Mouse (Mus musculus): Measurements from ENCODE around the gene Llgl2. TPM values are rescaled to one million over a fixed set of nuclear protein-coding genes. Genes with fewer than 3 reads are reported as not detected.

Llgl2 gene
- total RNA-seq, 4 experiments from 2014 or later: 10.5 to 13.4 (median 11.5) TPM

GRCm38 (mm10) chr11:115881002-115881401 lies 57.2 kb downstream of the Llgl2 start:
- DNase-seq: no peak

DNA sequence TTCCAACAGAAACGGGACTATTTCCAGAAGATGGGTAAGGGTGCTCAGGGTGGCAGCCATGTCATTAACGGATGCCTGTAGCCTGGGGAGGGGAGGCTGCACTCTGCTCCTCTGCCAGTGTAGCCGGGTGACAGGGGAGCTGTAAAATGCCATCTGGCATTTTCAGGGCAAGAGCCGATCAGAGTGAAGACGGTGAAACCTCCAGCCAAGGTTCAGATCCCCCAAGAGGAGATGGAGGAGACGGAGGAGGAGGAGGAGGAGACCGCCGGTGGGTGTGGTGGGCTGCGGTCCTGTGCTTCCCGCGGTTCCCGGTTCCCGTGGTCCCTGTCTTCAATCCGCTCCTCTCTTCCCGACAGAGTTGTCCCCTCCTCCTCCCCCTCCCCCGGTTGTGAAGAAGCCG lies 59.4 kb downstream of the Llgl2 start:
- no peak for DNase-seq

DNA sequence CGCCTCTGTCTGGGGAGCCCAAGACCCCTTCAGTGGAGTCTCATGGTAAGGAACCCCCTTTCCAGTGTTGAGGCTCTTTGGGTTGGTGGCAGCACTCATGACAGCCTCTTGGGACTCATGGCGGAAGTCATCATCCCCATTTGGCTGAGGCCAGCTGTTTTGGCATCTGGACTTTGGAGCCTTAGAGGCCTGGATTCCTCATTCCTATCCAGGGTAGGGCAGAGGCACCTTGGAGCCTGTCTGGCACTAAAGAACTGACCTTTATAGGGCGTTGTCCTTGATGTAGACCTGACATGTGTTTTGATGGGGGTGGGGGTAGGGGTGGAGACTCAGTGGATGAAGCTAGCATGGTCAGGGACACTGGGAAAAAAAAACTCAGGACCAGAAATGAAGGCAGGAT lies 60.5 kb downstream of the Llgl2 start:
- DNase-seq: no peak

DNA sequence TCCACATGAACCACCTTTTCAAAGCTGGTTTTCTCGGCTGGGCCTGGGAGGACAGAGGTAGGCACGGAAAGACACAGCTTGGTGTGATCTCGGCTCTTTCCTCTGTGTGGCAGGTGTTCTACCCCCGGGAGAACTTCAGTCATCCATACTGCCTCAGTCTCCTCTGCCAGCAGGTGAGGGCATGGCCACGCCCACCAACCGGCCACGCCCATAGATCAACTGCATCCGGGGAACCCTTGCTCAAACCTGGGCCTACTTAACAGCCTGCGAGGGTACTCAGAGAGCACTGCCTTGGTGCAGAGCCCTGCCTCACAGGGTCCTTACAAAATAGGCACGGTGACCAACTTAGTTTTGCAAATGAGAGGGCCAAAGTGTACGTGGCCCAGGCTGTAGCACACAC lies 61.4 kb downstream of the Llgl2 start:
- DNase-seq: no peak

GRCm38 (mm10) chr11:115886446-115886845 lies 62.6 kb downstream of the Llgl2 start:
- DNase-seq: no peak

DNA sequence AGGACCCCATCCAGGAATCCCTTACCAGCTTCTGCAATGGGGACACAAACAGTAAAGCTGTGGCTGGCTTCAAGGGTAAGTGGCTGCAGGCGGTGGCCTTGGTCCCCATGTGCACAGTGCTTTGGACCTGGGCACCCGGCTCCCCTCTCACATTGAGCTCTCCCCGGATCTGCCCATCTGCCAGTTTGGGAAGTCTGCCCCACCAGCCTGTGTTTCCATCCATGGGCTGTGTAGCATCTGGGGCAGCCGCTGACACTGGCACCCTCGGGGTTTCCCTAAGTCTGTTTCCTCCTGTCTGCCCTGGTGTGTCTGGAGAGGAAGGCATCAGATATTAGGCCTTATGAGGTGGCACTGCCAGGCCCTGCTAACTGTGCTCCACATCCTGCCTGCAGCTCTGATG lies 64.2 kb downstream of the Llgl2 start:
- no peak for DNase-seq

DNA sequence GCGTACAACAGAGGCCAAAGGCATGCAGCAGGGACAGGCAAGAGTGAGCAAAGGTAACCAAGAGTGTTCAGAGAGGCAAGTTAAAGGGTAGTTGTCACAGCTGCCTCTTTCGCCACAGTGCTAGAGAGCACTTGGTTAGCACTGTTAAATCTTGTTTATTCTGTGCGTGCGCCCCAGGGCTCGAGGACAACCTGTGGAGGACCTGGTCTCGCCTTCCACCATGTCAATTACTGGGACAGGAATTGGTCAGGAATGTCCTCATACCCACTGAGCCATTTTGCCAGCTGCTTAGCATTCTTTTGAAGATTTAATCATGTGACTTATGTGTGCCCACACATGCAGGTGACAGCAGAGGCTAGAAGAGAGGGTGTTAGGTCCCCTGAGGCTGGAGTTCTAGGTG lies 65.3 kb downstream of the Llgl2 start:
- DNase-seq: no peak

GRCm38 (mm10) chr11:115892213-115892612 lies 68.4 kb downstream of the Llgl2 start:
- DNase-seq: no peak

GRCm38 (mm10) chr11:115893071-115893470 lies 69.2 kb downstream of the Llgl2 start:
- DNase-seq: no peak

DNA sequence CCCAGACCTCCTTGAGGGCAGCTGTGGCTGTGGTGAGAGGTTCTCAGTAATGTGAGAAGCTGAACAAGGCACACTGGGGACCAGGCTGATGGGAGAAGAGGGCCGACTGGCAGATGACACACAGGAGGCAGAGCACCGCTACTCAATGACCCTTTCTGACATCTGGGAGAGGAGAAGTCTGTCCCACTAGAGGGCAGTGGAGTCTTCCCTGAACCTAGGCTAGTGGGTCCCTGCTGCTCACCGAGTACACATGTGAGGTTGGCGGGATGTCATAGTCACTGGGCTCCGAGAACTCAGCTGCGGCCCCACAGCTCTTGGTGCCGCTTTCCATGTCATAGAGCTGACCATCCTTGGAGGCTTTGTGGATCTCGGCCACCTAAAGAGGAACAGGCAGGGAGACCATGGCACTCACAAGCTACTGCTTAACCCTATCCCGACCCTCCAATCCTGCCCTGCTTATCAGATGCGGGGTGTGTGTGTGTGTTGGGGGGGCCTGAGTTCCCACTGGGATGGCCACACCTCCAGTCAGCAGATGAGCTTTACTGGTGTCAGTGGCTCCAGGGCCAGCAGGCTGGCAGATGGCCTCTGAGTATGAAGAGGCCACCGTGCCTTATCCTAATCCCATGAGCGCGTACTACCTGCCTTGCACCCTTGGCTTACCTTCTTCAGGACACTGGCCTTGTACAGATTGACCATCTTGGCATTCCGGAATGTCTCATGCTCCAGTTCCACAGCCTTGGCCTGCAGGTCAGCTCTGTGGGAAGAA lies 71.1 kb downstream of the Llgl2 start:
- no peak for DNase-seq

- DNase-seq: no peak
Observed at GRCm38 (mm10) chr11:115898446-115898845, 74.6 kb downstream of the Llgl2 start.

DNA sequence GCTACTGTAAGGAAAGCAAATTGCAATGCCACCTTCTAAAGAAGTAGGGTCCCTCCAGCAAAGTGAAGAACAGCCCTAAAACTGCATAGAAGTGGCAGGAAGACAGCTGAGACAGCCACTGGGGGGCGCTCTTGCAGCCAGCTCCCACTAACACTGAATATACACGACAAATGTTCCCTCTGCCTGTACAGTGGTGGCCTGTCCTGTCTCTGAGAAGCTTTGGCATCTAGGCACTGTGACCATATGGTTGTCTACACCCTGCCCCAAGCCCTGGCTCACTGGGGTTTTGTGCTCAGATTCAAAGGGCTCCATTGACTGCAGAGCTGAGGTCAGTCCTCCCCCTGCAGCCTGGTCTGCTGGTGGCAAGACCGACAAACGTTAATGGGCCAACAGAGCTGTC lies 75.0 kb downstream of the Llgl2 start:
- no peak for DNase-seq

- no peak for DNase-seq
Observed at GRCm38 (mm10) chr11:115899486-115900266, 75.8 kb downstream of the Llgl2 start, which contains the start of gene Smim5. Gene Smim5, plus strand, starts transcription at chr11:115899966.

- DNase-seq: no peak
Observed at GRCm38 (mm10) chr11:115900561-115901337, 76.9 kb downstream of the Llgl2 start.

- DNase-seq: no peak
Observed at GRCm38 (mm10) chr11:115901338-115902161, 77.7 kb downstream of the Llgl2 start.

GRCm38 (mm10) chr11:115902177-115902576 lies 78.3 kb downstream of the Llgl2 start:
- no peak for DNase-seq

GRCm38 (mm10) chr11:115902831-115903230 lies 79.0 kb downstream of the Llgl2 start:
- DNase-seq: no peak

- DNase-seq: no peak
Observed at GRCm38 (mm10) chr11:115903384-115904230, 79.8 kb downstream of the Llgl2 start.

GRCm38 (mm10) chr11:115904231-115904955 lies 80.5 kb downstream of the Llgl2 start:
- no peak for DNase-seq

Measured in adrenal gland, adult 8-10 months (tissue).